In genomic region chr11:77984836-77985231, GRCm38 (mm10) we compare ENCODE assay signal across 1 mouse cellular context.
TF ChIP-seq lines count a peak whose summit lies in the region.

No protein-coding gene starts in this region.

TF ChIP-seq in MEL, 35 proteins besides CTCF, POLR2A, EP300 and RAD21 (continued from another document):
- TF ChIP-seq POLR2AphosphoS5 (IDR thresholded peaks at IDR 0.05; ENCODE audit: borderline replicate concordance, low read depth, low read length) = no peak
